Mouse (Mus musculus) spleen, adult 2 months (tissue): ENCODE results near the gene Irf2bp2. TPM values are rescaled to one million over a fixed set of nuclear protein-coding genes. Genes with fewer than 3 reads are reported as not detected.
"Not testable (repeated sequence)": the region's sequence is repeated elsewhere in the genome, so short reads cannot be mapped to it uniquely, and the experiment has no call there.

ENCODE experiments used
- DNase-seq, 2 experiments: peaks; one replicate each; pipeline versions ENCODE4 v3.0.0 to v3.0.0-alpha.2; 2012 to 2021; ENCODE audit warnings: low spot score in 2 of 2, low read depth in 1 of 2
- H3K27ac ChIP-seq: fragments of 200-500 bp; 2 replicates; pipeline ENCODE4 v1.5.1; 2012; ENCODE audit warnings: low read length, inconsistent platforms; ENCODE audit not compliant: insufficient read depth
- H3K27me3 ChIP-seq: fragments of 200-500 bp; 2 replicates; pipeline ENCODE4 v1.6.1; 2012; ENCODE audit warnings: mild to moderate bottlenecking, moderate library complexity, low read length, inconsistent platforms; ENCODE audit not compliant: control insufficient read depth, insufficient read depth
- H3K36me3 ChIP-seq: fragments of 200-500 bp; 2 replicates; pipeline ENCODE4 v1.6.1; 2012; ENCODE audit warnings: mild to moderate bottlenecking, low read length, inconsistent platforms; ENCODE audit not compliant: control insufficient read depth, insufficient read depth
- H3K4me1 ChIP-seq: fragments of 200-500 bp; 2 replicates; pipeline ENCODE4 v1.6.1; 2011; ENCODE audit warnings: inconsistent platforms; ENCODE audit not compliant: control insufficient read depth, insufficient read depth, insufficient read length
- H3K4me3 ChIP-seq: fragments of 200-500 bp; 2 replicates; pipeline ENCODE4 v1.5.1; 2011; ENCODE audit warnings: mild to moderate bottlenecking, inconsistent platforms; ENCODE audit not compliant: insufficient read depth, insufficient read length; ENCODE audit errors: extremely low read depth
- CTCF ChIP-seq: fragments of 200-500 bp; IDR thresholded peaks from 2 replicates; pipeline ENCODE4 v1.5.1; 2011; ENCODE audit warnings: mild to moderate bottlenecking, inconsistent platforms; ENCODE audit not compliant: insufficient read depth, insufficient read length, insufficient replicate concordance; ENCODE audit errors: extremely low read depth
- POLR2A ChIP-seq: fragments of 200-500 bp; IDR thresholded peaks from 2 replicates; pipeline ENCODE4 v1.6.1; 2011; ENCODE audit warnings: low read depth, low read length, inconsistent platforms
- WGBS: fragments of 180-500 bp; shearing (Covaris S2); methylation state at CpG from one replicate; pipeline ENCODE4 v1.1.7; 2018; 5-methylcytosine and 5-hydroxymethylcytosine counted together
- polyA plus RNA-seq: library from polyadenylated mRNA; depleted of rRNA; stranded (reverse); fragments of >200 nt; gene quantifications from 2 replicates; pipeline ENCODE4 v1.2.3, GENCODE M21; 2012

Irf2bp2 gene
- polyA plus RNA-seq, 1 experiment, result 49.6 TPM

GRCm38 (mm10) chr8:126603241-126603947 lies 9.6 kb upstream of the Irf2bp2 start:
- no peak overlapping the region for H3K27ac ChIP-seq
- TF ChIP-seq CTCF (no peak), POLR2A (no peak)
- no peak overlapping the region for H3K4me3 ChIP-seq
- no peaks in the 10 kb centered on the region for H3K36me3 ChIP-seq
- H3K4me1 ChIP-seq, result peaks cover 5% of the 10 kb centered on the region; the same call in 1 of the 2 replicates
- WGBS, result 68% methylated on average over 8 of the region's 8 CpGs
- no peak for DNase-seq
- H3K27me3 ChIP-seq, result no peaks in the 10 kb centered on the region

- H3K4me3 ChIP-seq, result no peak overlapping the region
- TF ChIP-seq POLR2A, result no peak
- TF ChIP-seq CTCF, result no peak
- 86% methylated on average over 8 of the region's 8 CpGs for WGBS
- H3K4me1 ChIP-seq, result peaks cover 5% of the 10 kb centered on the region; the same call in 1 of the 2 replicates
- DNase-seq, result no peak
- H3K27me3 ChIP-seq, result no peaks in the 10 kb centered on the region
- H3K36me3 ChIP-seq, result no peaks in the 10 kb centered on the region
- no peak overlapping the region for H3K27ac ChIP-seq
Measured at GRCm38 (mm10) chr8:126602641-126603040, 8.9 kb upstream of the Irf2bp2 start.

- Histone ChIP-seq H3K4me1 (peaks cover 13% of the 10 kb centered on the region; the same call in 1 of the 2 replicates), H3K4me3 (no peak overlapping the region), H3K27me3 (no peaks in the 10 kb centered on the region), H3K27ac (no peak overlapping the region), H3K36me3 (no peaks in the 10 kb centered on the region)
- TF ChIP-seq POLR2A (no peak), CTCF (no peak)
- WGBS, result 46% methylated on average over 5 of the region's 5 CpGs
- DNase-seq, result no peak
Measured at GRCm38 (mm10) chr8:126601325-126601724, 7.5 kb upstream of the Irf2bp2 start.

- Histone ChIP-seq H3K27me3 (no peaks in the 10 kb centered on the region), H3K27ac (no peak overlapping the region), H3K4me3 (no peak overlapping the region), H3K4me1 (peaks cover 13% of the 10 kb centered on the region; the same call in 1 of the 2 replicates), H3K36me3 (no peaks in the 10 kb centered on the region)
- WGBS, result 71% methylated on average over 7 of the region's 7 CpGs
- DNase-seq, result no peak
- TF ChIP-seq POLR2A, result no peak
- TF ChIP-seq CTCF, result no peak
Measured at GRCm38 (mm10) chr8:126600816-126601243, 7.0 kb upstream of the Irf2bp2 start.

- 70% methylated on average over 6 of the region's 6 CpGs for WGBS
- not testable (repeated sequence) for H3K4me3 ChIP-seq, H3K27me3 ChIP-seq, H3K27ac ChIP-seq, DNase-seq, H3K36me3 ChIP-seq
- H3K4me1 ChIP-seq, result peaks cover 17% of the 10 kb centered on the region; the same call in 1 of the 2 replicates
Measured at GRCm38 (mm10) chr8:126600388-126600787, 6.6 kb upstream of the Irf2bp2 start.

GRCm38 (mm10) chr8:126599297-126599696 lies 5.5 kb upstream of the Irf2bp2 start:
- Histone ChIP-seq H3K27me3 (no peaks in the 10 kb centered on the region), H3K4me3 (no peak overlapping the region), H3K36me3 (no peaks in the 10 kb centered on the region), H3K4me1 (peaks cover 19% of the 10 kb centered on the region; the same call in 1 of the 2 replicates), H3K27ac (no peak overlapping the region)
- TF ChIP-seq POLR2A (no peak), CTCF (no peak)
- no peak for DNase-seq
- WGBS, result 90% methylated on average over 4 of the region's 4 CpGs

- H3K27ac ChIP-seq, result no peak overlapping the region
Measured at GRCm38 (mm10) chr8:126598218-126598617, 4.4 kb upstream of the Irf2bp2 start.

More at GRCm38 (mm10) chr8:126598218-126598617, 4.4 kb upstream of the Irf2bp2 start:
- Histone ChIP-seq H3K27me3 (no peaks in the 10 kb centered on the region), H3K4me3 (no peak overlapping the region), H3K4me1 (peaks cover 19% of the 10 kb centered on the region; the same call in 1 of the 2 replicates), H3K36me3 (no peaks in the 10 kb centered on the region)
- 26% methylated on average over 12 of the region's 12 CpGs for WGBS
- TF ChIP-seq CTCF (no peak), POLR2A (no peak)
- no peak for DNase-seq
